In the genomic region with DNA sequence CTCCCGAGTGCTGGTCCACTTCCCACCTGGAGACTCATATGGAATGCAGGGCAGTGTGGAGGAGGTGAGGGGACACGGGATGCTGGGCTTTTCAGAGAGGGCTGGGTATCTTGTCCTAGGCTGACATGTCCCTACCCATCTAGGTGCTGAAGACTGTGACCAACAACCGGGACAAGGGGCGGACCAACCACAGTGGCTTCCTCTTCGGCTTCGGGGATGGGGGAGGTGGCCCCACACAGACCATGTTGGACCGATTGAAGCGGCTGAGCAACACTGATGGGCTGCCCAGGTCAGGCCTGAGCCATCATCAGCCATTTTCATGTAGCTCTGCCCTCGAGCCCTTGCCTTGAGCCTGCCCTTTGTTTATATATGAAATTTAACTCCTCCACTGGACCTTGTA, we compare ENCODE assay signal across 18 mouse cellular contexts. TPM values are rescaled to one million over a fixed set of nuclear protein-coding genes. Genes with fewer than 3 reads are reported as not detected.
DNase-seq lines count a peak whose midpoint lies in the region; ATAC-seq and TF ChIP-seq lines count a peak whose summit lies in the region.
"Had no signal": no experiment of that assay in that cellular context is flagged by ENCODE, and none has a peak within 500 bp of the region (broad histone marks: within the 10 kb centered on the region; RNA-seq: fewer than 3 reads in every experiment).

No protein-coding gene starts in this region.

- no peaks in the 10 kb centered on the region for H3K9me3 ChIP-seq in heart, embryonic 11.5 days (replicated peaks; ENCODE audit: control insufficient read depth, low read length)
- no peaks in the 10 kb centered on the region for H3K9me3 ChIP-seq in heart, embryonic 10.5 days
- H3K9me3 ChIP-seq: embryonic facial prominence, embryonic 12.5 days; embryonic facial prominence, embryonic 15.5 days; forebrain, embryonic 10.5 days; forebrain, embryonic 12.5 days had no signal

- ATAC-seq in heart, embryonic 11.5 days (replicated peaks; ENCODE audit: insufficient number of reproducible peaks, low FRiP score, low TSS enrichment) = no peak
- ATAC-seq: forebrain, embryonic 14.5 days; forebrain, embryonic 16.5 days had no signal

- 0 out of 2 replicates have a peak overlapping the region, but pooled peaks have one; percentile 5 for H3K9ac ChIP-seq in heart, embryonic 11.5 days (ENCODE audit: low read depth, low read length)
- H3K9ac ChIP-seq: embryonic facial prominence, embryonic 12.5 days; embryonic facial prominence, embryonic 15.5 days; forebrain, embryonic 12.5 days had no signal

- H3K4me1 ChIP-seq in heart, embryonic 11.5 days (ENCODE audit: control insufficient read depth, insufficient read depth, low read length) = no peaks in the 10 kb centered on the region
- H3K4me1 ChIP-seq in heart, embryonic 10.5 days = 0 out of 2 replicates have a peak, but pooled peaks cover 4% of the 10 kb centered on the region
- H3K4me1 ChIP-seq: embryonic facial prominence, embryonic 12.5 days; embryonic facial prominence, embryonic 15.5 days; forebrain, embryonic 10.5 days; forebrain, embryonic 12.5 days had no signal

- no peak overlapping the region for H3K4me2 ChIP-seq in heart, embryonic 11.5 days
- H3K4me2 ChIP-seq: embryonic facial prominence, embryonic 12.5 days; embryonic facial prominence, embryonic 15.5 days; forebrain, embryonic 12.5 days had no signal

- intact Hi-C loops in gastrocnemius, adult 2 months (cut with DNase I) = no loop called here

- H3K4me3 ChIP-seq in gastrocnemius, adult 2 months = no peak overlapping the region
- no peak overlapping the region for H3K4me3 ChIP-seq in heart, embryonic 11.5 days (ENCODE audit: low read depth, low read length)
- no peak overlapping the region for H3K4me3 ChIP-seq in heart, embryonic 10.5 days
- H3K4me3 ChIP-seq: embryonic facial prominence, embryonic 12.5 days; embryonic facial prominence, embryonic 15.5 days; erythroblast, embryonic 14.5 days; forebrain, embryonic 10.5 days; forebrain, embryonic 12.5 days had no signal

- peaks cover 24% of the 10 kb centered on the region for H3K36me3 ChIP-seq in heart, embryonic 11.5 days (ENCODE audit: control insufficient read depth, insufficient read depth, low read length)
- H3K36me3 ChIP-seq in heart, embryonic 10.5 days = peaks cover 88% of the 10 kb centered on the region

- no peaks in the 10 kb centered on the region for H3K27me3 ChIP-seq in heart, embryonic 11.5 days (ENCODE audit: control insufficient read depth, insufficient read depth, low read length)
- no peaks in the 10 kb centered on the region for H3K27me3 ChIP-seq in heart, embryonic 10.5 days (ENCODE audit: insufficient read depth, poor library complexity, severe bottlenecking)
- H3K27me3 ChIP-seq: embryonic facial prominence, embryonic 12.5 days; embryonic facial prominence, embryonic 15.5 days; forebrain, embryonic 12.5 days had no signal

- WGBS in heart, embryonic 11.5 days (ENCODE audit: insufficient replicate concordance) = 89% methylated on average over 9 of the region's 9 CpGs
- WGBS in heart, embryonic 10.5 days = 86% methylated on average over 9 of the region's 9 CpGs

- no peak for TF ChIP-seq CTCF in gastrocnemius, adult 2 months (IDR thresholded peaks at IDR 0.05)

- DNase-seq in gastrocnemius, adult 2 months = peak; percentile 18
- no peak for DNase-seq in gastrocnemius, postnatal 25 days
- no peak for DNase-seq in heart, embryonic 10.5 days (ENCODE audit: low spot score)
- DNase-seq: cerebellum, adult 11 months; cerebellum, adult 18-20 months; cerebellum, adult 8-10 months; cerebellum, adult 9-11 months; cerebellum, postnatal 14 days; cerebellum, postnatal 36 days; embryo, embryonic 11 days had no signal

- H3K27ac ChIP-seq in gastrocnemius, adult 2 months = no peak overlapping the region
- H3K27ac ChIP-seq in heart, embryonic 11.5 days (ENCODE audit: low read depth, low read length) = no peak overlapping the region
- no peak overlapping the region for H3K27ac ChIP-seq in heart, embryonic 10.5 days
- H3K27ac ChIP-seq: embryonic facial prominence, embryonic 12.5 days; embryonic facial prominence, embryonic 15.5 days; forebrain, embryonic 10.5 days; forebrain, embryonic 12.5 days had no signal

RNA-seq across cellular contexts. Expression of a gene that starts 7.3 kb away (rescaled TPM):
- 10 to 100 TPM; 30.9 to 35.6 TPM for total RNA-seq in gastrocnemius, adult 2 months (2021)
- total RNA-seq in gastrocnemius, postnatal 25 days (2021) = 10 to 100 TPM; 27.6 to 29.0 TPM
- polyA plus RNA-seq in heart, embryonic 11.5 days (2014; fragmentation: Nextera tagmentation; extraction: Ambion mirVana) = 22.0 and 29.1 TPM in 2 replicates
- 73.7 and 78.3 TPM in 2 replicates for polyA plus RNA-seq in heart, embryonic 10.5 days (2016; fragmentation: Nextera tagmentation; extraction: Ambion mirVana)

RNA-seq across cellular contexts. Expression of a gene that starts 10.3 kb away (rescaled TPM):
- 1 to 10 TPM; 4.8 to 7.3 TPM for total RNA-seq in gastrocnemius, adult 2 months (2021)
- 1 to 10 TPM; 5.1 to 5.8 TPM for total RNA-seq in gastrocnemius, postnatal 25 days (2021)
- polyA plus RNA-seq in heart, embryonic 11.5 days (2014; fragmentation: Nextera tagmentation; extraction: Ambion mirVana) = 4.4 and 6.0 TPM in 2 replicates
- polyA plus RNA-seq in heart, embryonic 10.5 days (2016; fragmentation: Nextera tagmentation; extraction: Ambion mirVana) = 4.5 TPM in 2 replicates

RNA-seq across cellular contexts. Expression of a gene that starts 20.4 kb away (rescaled TPM):
- 10 to 100 TPM; 26.3 to 27.1 TPM for total RNA-seq in gastrocnemius, adult 2 months (2021)
- total RNA-seq in gastrocnemius, postnatal 25 days (2021) = 10 to 100 TPM; 19.3 to 25.9 TPM
- polyA plus RNA-seq in heart, embryonic 11.5 days (2014; fragmentation: Nextera tagmentation; extraction: Ambion mirVana) = 65.8 and 67.9 TPM in 2 replicates
- 79.9 and 92.8 TPM in 2 replicates for polyA plus RNA-seq in heart, embryonic 10.5 days (2016; fragmentation: Nextera tagmentation; extraction: Ambion mirVana)
